29 mouse cellular contexts compared by ENCODE assay signal in the genomic region with DNA sequence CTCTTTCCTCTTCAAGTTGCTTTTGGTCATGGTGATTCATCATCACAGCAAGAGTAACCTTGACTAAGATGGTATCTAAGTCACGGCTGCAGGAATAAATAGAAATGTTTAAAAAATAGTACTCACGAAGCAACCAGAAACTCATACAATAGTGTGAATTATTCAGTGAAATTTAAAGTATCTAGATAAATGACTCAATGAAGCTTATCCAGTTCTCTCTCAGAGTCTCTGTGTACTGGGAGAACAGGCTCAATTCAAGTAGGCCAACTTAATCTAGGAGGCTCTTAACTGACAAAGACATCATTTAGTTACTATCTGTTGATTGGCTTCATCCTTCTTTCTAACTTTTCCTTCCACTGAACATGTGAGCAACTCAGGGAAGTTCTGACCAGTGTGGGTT.
"Had no signal": no experiment of that assay in that cellular context is flagged by ENCODE, and none has a peak within 500 bp of the region (broad histone marks: within the 10 kb centered on the region; RNA-seq: fewer than 3 reads in every experiment).

No protein-coding gene starts in this region.

- H3K4me3 ChIP-seq: limb, embryonic 10.5 days; limb, embryonic 12.5 days; limb, embryonic 13.5 days; limb, embryonic 15.5 days; liver, embryonic 12.5 days; liver, embryonic 13.5 days; liver, embryonic 15.5 days; lung, embryonic 15.5 days; megakaryocyte, embryonic 14.5 days; midbrain, embryonic 12.5 days; midbrain, embryonic 13.5 days; midbrain, embryonic 15.5 days; myocyte; neural tube, embryonic 12.5 days had no signal

- H3K27me3 ChIP-seq: limb, embryonic 12.5 days; limb, embryonic 13.5 days; limb, embryonic 15.5 days; liver, embryonic 12.5 days; liver, embryonic 13.5 days; liver, embryonic 15.5 days; lung, embryonic 15.5 days; megakaryocyte, embryonic 14.5 days; midbrain, embryonic 12.5 days; midbrain, embryonic 13.5 days; midbrain, embryonic 15.5 days; neural tube, embryonic 12.5 days had no signal

- ATAC-seq: liver, embryonic 12.5 days; liver, postnatal 0 days; lung, postnatal 0 days; midbrain, embryonic 13.5 days; midbrain, embryonic 15.5 days; midbrain, embryonic 16.5 days had no signal

- DNase-seq: left cerebral cortex, postnatal 4 days; liver; liver, embryonic 13.5 days; liver, postnatal 0 days; lung, adult 18-20 months; lung, adult 2 months; lung, embryonic 14.5 days; lung, postnatal 10 days; lung, postnatal 14 days; lung, postnatal 36 days; lung, postnatal 4 days; midbrain, embryonic 14.5 days had no signal

- H3K36me3 ChIP-seq: limb, embryonic 10.5 days; limb, embryonic 12.5 days; limb, embryonic 13.5 days; limb, embryonic 15.5 days; liver, embryonic 12.5 days; liver, embryonic 13.5 days; liver, embryonic 15.5 days; lung, embryonic 15.5 days; midbrain, embryonic 12.5 days; midbrain, embryonic 13.5 days; midbrain, embryonic 15.5 days; neural tube, embryonic 12.5 days had no signal

- H3K9me3 ChIP-seq: limb, embryonic 10.5 days; limb, embryonic 12.5 days; limb, embryonic 13.5 days; limb, embryonic 15.5 days; liver, embryonic 12.5 days; liver, embryonic 15.5 days; lung, embryonic 15.5 days; midbrain, embryonic 12.5 days; midbrain, embryonic 13.5 days; midbrain, embryonic 15.5 days; neural tube, embryonic 12.5 days had no signal

- H3K4me1 ChIP-seq: limb, embryonic 10.5 days; limb, embryonic 12.5 days; limb, embryonic 13.5 days; limb, embryonic 15.5 days; liver, embryonic 12.5 days; liver, embryonic 13.5 days; liver, embryonic 15.5 days; lung, embryonic 15.5 days; megakaryocyte, embryonic 14.5 days; midbrain, embryonic 12.5 days; midbrain, embryonic 13.5 days; midbrain, embryonic 15.5 days; neural tube, embryonic 12.5 days had no signal

- H3K27ac ChIP-seq: limb, embryonic 10.5 days; limb, embryonic 12.5 days; limb, embryonic 13.5 days; limb, embryonic 15.5 days; liver, embryonic 12.5 days; liver, embryonic 13.5 days; liver, embryonic 14.5 days; liver, embryonic 15.5 days; lung, embryonic 15.5 days; macrophage; midbrain, embryonic 12.5 days; midbrain, embryonic 13.5 days; midbrain, embryonic 15.5 days; neural tube, embryonic 12.5 days had no signal
